Mouse (Mus musculus) megakaryocyte progenitor cell, adult 5-6 weeks (primary cell): ENCODE data around the gene Chfr. TPM values are rescaled to one million over a fixed set of nuclear protein-coding genes. Genes with fewer than 3 reads are reported as not detected.
"Not testable (repeated sequence)": the region's sequence is repeated elsewhere in the genome, so short reads cannot be mapped to it uniquely, and the experiment has no call there.

ENCODE experiments used
- ATAC-seq: replicated peaks from 2 replicates; pipeline ENCODE4 v1.8.0; 2016; ENCODE audit warnings: mild to moderate bottlenecking, moderate TSS enrichment, inconsistent platforms; ENCODE audit not compliant: poor library complexity
- total RNA-seq, 2 experiments: library from RNA; stranded (forward) in 1 of 2; stranded (reverse) in 1 of 2; fragments of 157-497, 149-512 nt in 1 of 2; fragments of 200-1000 nt in 1 of 2; gene quantifications; 2 replicates each; pipeline versions ENCODE4 v1.2.3 to v1.2.4; 2015 to 2017

The Chfr gene
- total RNA-seq, 2 experiments from 2014 or later, result 34.6 to 43.9 TPM

- ATAC-seq, result peak; percentile 66
Measured at GRCm38 (mm10) chr5:110107581-110108304, 27.9 kb upstream of the Chfr start, which contains the start of gene Gtpbp6. Gene Gtpbp6 (minus strand): TSS chr5:110108197.

GRCm38 (mm10) chr5:110108305-110108628 lies 27.4 kb upstream of the Chfr start:
- ATAC-seq, result no peak

GRCm38 (mm10) chr5:110109991-110110441 lies 25.6 kb upstream of the Chfr start, which contains the start of gene Zfp605:
Gene Zfp605 (plus strand): TSS chr5:110110092.
- ATAC-seq, result peak; percentile 55

GRCm38 (mm10) chr5:110122380-110122779 lies 13.3 kb upstream of the Chfr start:
- not testable (repeated sequence) for ATAC-seq

- ATAC-seq, result no peak
Measured at GRCm38 (mm10) chr5:110136087-110136464, 434 bp downstream of the Chfr start.

- ATAC-seq, result no peak
Measured at GRCm38 (mm10) chr5:110137816-110138215, 2.2 kb downstream of the Chfr start.

GRCm38 (mm10) chr5:110139325-110139724 lies 3.7 kb downstream of the Chfr start:
- no peak for ATAC-seq

- no peak for ATAC-seq
Measured at GRCm38 (mm10) chr5:110140424-110140823, 4.8 kb downstream of the Chfr start.

GRCm38 (mm10) chr5:110142309-110142708 lies 6.7 kb downstream of the Chfr start:
- peak; percentile 76 for ATAC-seq

GRCm38 (mm10) chr5:110143007-110143406 lies 7.4 kb downstream of the Chfr start:
- peak; percentile 75 for ATAC-seq

- ATAC-seq, result no peak
Measured at GRCm38 (mm10) chr5:110169374-110169773, 33.7 kb downstream of the Chfr start.

- peak; percentile 86 for ATAC-seq
Measured at GRCm38 (mm10) chr5:110176362-110177020, 40.8 kb downstream of the Chfr start, which contains the start of gene Golga3. Gene Golga3 (plus strand): TSS chr5:110176701.

GRCm38 (mm10) chr5:110177021-110177420 lies 41.4 kb downstream of the Chfr start:
- peak; percentile 17 for ATAC-seq

GRCm38 (mm10) chr5:110178628-110179027 lies 43.0 kb downstream of the Chfr start:
- ATAC-seq, result no peak

GRCm38 (mm10) chr5:110181716-110182115 lies 46.1 kb downstream of the Chfr start:
- no peak for ATAC-seq

GRCm38 (mm10) chr5:110203164-110203895 lies 67.7 kb downstream of the Chfr start:
- ATAC-seq, result peak; percentile 77

- peak; percentile 82 for ATAC-seq
Measured at GRCm38 (mm10) chr5:110204777-110205176, 69.1 kb downstream of the Chfr start.

GRCm38 (mm10) chr5:110211312-110211711 lies 75.7 kb downstream of the Chfr start:
- peak; percentile 98 for ATAC-seq

GRCm38 (mm10) chr5:110216780-110217179 lies 81.1 kb downstream of the Chfr start:
- ATAC-seq, result no peak

GRCm38 (mm10) chr5:110220331-110220730 lies 84.7 kb downstream of the Chfr start:
- peak; percentile 29; the same call in 1 of the 2 replicates for ATAC-seq
